Mouse (Mus musculus) neural tube, embryonic 10.5 days (tissue): ENCODE data around the gene Cog5.
"Not testable (repeated sequence)": the region's sequence is repeated elsewhere in the genome, so short reads cannot be mapped to it uniquely, and the experiment has no call there.

ENCODE experiments used
- DNase-seq: peaks from one replicate; pipeline ENCODE4 v3.0.0-alpha.2; 2017; ENCODE audit warnings: low spot score; ENCODE audit errors: extremely low spot score

Cog5 gene

GRCm38 (mm10) chr12:31654197-31654964 lies at the start of gene Cog5, which contains the start of gene Dus4l:
Cog5 (plus strand) TSS chr12:31654869.
Dus4l (minus strand) TSS chr12:31654826.
- DNase-seq: peak; percentile 99

GRCm38 (mm10) chr12:31604894-31605293 lies 49.8 kb upstream of the Cog5 start:
- no peak for DNase-seq

GRCm38 (mm10) chr12:31608138-31608537 lies 46.5 kb upstream of the Cog5 start:
- DNase-seq: no peak

- no peak for DNase-seq
These were observed 41.3 kb upstream of the Cog5 start for GRCm38 (mm10) chr12:31613353-31613752.

GRCm38 (mm10) chr12:31620106-31620505 lies 34.6 kb upstream of the Cog5 start:
- DNase-seq: no peak

- no peak for DNase-seq
These were observed 29.7 kb upstream of the Cog5 start for GRCm38 (mm10) chr12:31625016-31625415.

- not testable (repeated sequence) for DNase-seq
These were observed 26.3 kb upstream of the Cog5 start for GRCm38 (mm10) chr12:31628396-31628795.

- no peak for DNase-seq
These were observed 20.7 kb upstream of the Cog5 start for GRCm38 (mm10) chr12:31633970-31634342.

GRCm38 (mm10) chr12:31634343-31635239 lies 20.1 kb upstream of the Cog5 start, which contains the start of gene Bcap29:
Bcap29 (minus strand) TSS chr12:31634658.
- DNase-seq: peak; percentile 74

- no peak for DNase-seq
These were observed 19.4 kb upstream of the Cog5 start for GRCm38 (mm10) chr12:31635240-31635607.

GRCm38 (mm10) chr12:31653611-31654010 lies 1.1 kb upstream of the Cog5 start:
- no peak for DNase-seq

- no peak for DNase-seq
These were observed 352 bp downstream of the Cog5 start for GRCm38 (mm10) chr12:31654965-31655477.

- DNase-seq: no peak
These were observed 2.2 kb downstream of the Cog5 start for GRCm38 (mm10) chr12:31656841-31657240.

GRCm38 (mm10) chr12:31665999-31666398 lies 11.3 kb downstream of the Cog5 start:
- no peak for DNase-seq

- no peak for DNase-seq
These were observed 12.5 kb downstream of the Cog5 start for GRCm38 (mm10) chr12:31667187-31667586.

- DNase-seq: no peak
These were observed 32.0 kb downstream of the Cog5 start for GRCm38 (mm10) chr12:31686679-31687078.

GRCm38 (mm10) chr12:31693278-31693677 lies 38.6 kb downstream of the Cog5 start:
- DNase-seq: no peak

GRCm38 (mm10) chr12:31700623-31701347 lies 46.1 kb downstream of the Cog5 start:
- DNase-seq: no peak

- DNase-seq: no peak
These were observed 46.7 kb downstream of the Cog5 start for GRCm38 (mm10) chr12:31701411-31701810.

- no peak for DNase-seq
These were observed 49.2 kb downstream of the Cog5 start for GRCm38 (mm10) chr12:31703904-31704303.

GRCm38 (mm10) chr12:31706168-31706567 lies 51.5 kb downstream of the Cog5 start:
- DNase-seq: no peak
